Comparison of ENCODE assay signal across 8 mouse cellular contexts in genomic region chr14:61294738-61295079, GRCm38 (mm10). TPM values are rescaled to one million over a fixed set of nuclear protein-coding genes. Genes with fewer than 3 reads are reported as not detected.
A peak's percentile ranks its signal among the peaks of the same experiment; 100 is the strongest.
DNase-seq lines count a peak whose midpoint lies in the region; ATAC-seq and TF ChIP-seq lines count a peak whose summit lies in the region.

No protein-coding gene starts in this region.

- H3K27ac ChIP-seq in ES-Bruce4 (ENCODE audit: insufficient read depth, low read length), result no peak overlapping the region
- no peak overlapping the region for H3K27ac ChIP-seq in heart, adult 2 months
- no peak overlapping the region for H3K27ac ChIP-seq in liver, postnatal 0 days (ENCODE audit: low read depth)

- H3K4me2 ChIP-seq in liver, postnatal 0 days (ENCODE audit: low read depth, low read length), result 0 out of 2 replicates have a peak overlapping the region, but pooled peaks have one; percentile 28

- H3K27me3 ChIP-seq in ES-Bruce4 (ENCODE audit: control insufficient read depth, insufficient read depth, low read length, poor library complexity, severe bottlenecking), result no peaks in the 10 kb centered on the region
- H3K27me3 ChIP-seq in heart, adult 2 months (ENCODE audit: control insufficient read depth, insufficient read depth, low read length), result no peaks in the 10 kb centered on the region
- H3K27me3 ChIP-seq in liver, postnatal 0 days (ENCODE audit: insufficient read depth, low read length), result no peaks in the 10 kb centered on the region

- peak; percentile 55 for DNase-seq in WW6 (ENCODE audit: low read depth, low spot score)
- DNase-seq in cerebellum, postnatal 36 days, result peak; percentile 61 to 71
- peak; percentile 30 to 55 for DNase-seq in heart, adult 2 months
- DNase-seq in kidney, postnatal 10 days, result peak; percentile 73
- DNase-seq in liver, postnatal 0 days, result peak; percentile 66
- DNase-seq in retina, postnatal 7 days (ENCODE audit: low read depth, low spot score), result peak; percentile 58
- no peak for DNase-seq in T-cell, adult 2 months (ENCODE audit: low spot score)

- peak; percentile 60 for ATAC-seq in liver, postnatal 0 days

- TF ChIP-seq CTCF in ES-Bruce4 (IDR thresholded peaks at IDR 0.05; ENCODE audit: low read depth, low read length), result peak; percentile 28
- peak; percentile 48 for TF ChIP-seq CTCF in heart, adult 2 months (IDR thresholded peaks at IDR 0.05)
- peak; percentile 36 for TF ChIP-seq CTCF in liver, postnatal 0 days (IDR thresholded peaks at IDR 0.05; ENCODE audit: low read depth)

- no peak overlapping the region for H3K4me3 ChIP-seq in ES-Bruce4 (ENCODE audit: low read depth, low read length)
- no peak overlapping the region for H3K4me3 ChIP-seq in heart, adult 2 months
- H3K4me3 ChIP-seq in liver, postnatal 0 days (ENCODE audit: low read depth, low read length), result no peak overlapping the region

- no peaks in the 10 kb centered on the region for H3K9me3 ChIP-seq in ES-Bruce4 (replicated peaks; ENCODE audit: control insufficient read depth, insufficient read depth, low read length, poor library complexity, severe bottlenecking)
- no peaks in the 10 kb centered on the region for H3K9me3 ChIP-seq in liver, postnatal 0 days (ENCODE audit: low read length)

- intact Hi-C loops in heart, adult 2 months (cut with DNase I), result loop anchor here (1.0 to 10.0 kb wide), 3 partner anchors 52 to 495 kb away; partner anchors contain the start of gene Sacs

- no peaks in the 10 kb centered on the region for H3K36me3 ChIP-seq in ES-Bruce4 (ENCODE audit: control insufficient read depth, insufficient read depth, low read length, poor library complexity, severe bottlenecking)
- H3K36me3 ChIP-seq in heart, adult 2 months (ENCODE audit: control insufficient read depth, insufficient read depth, low read length), result no peaks in the 10 kb centered on the region
- no peaks in the 10 kb centered on the region for H3K36me3 ChIP-seq in liver, postnatal 0 days (replicated peaks; ENCODE audit: insufficient read depth, low read length)

- no peak for TF ChIP-seq EP300 in ES-Bruce4 (IDR thresholded peaks at IDR 0.05; ENCODE audit: insufficient read depth, low read depth, low read length)
- TF ChIP-seq EP300 in heart, adult 2 months (IDR thresholded peaks at IDR 0.05; ENCODE audit: insufficient read depth, low read depth, low read length), result no peak
- TF ChIP-seq EP300 in liver, postnatal 0 days (IDR thresholded peaks at IDR 0.05; ENCODE audit: low read depth), result no peak

- no peak overlapping the region for H3K9ac ChIP-seq in ES-Bruce4 (ENCODE audit: low read depth, poor library complexity, severe bottlenecking)
- H3K9ac ChIP-seq in heart, adult 2 months (ENCODE audit: low read depth, low read length), result no peak overlapping the region
- H3K9ac ChIP-seq in liver, postnatal 0 days (replicated peaks), result no peak overlapping the region

- TF ChIP-seq POLR2A in ES-Bruce4 (IDR thresholded peaks at IDR 0.05; ENCODE audit: insufficient read depth, low read length), result no peak
- TF ChIP-seq POLR2A in heart, adult 2 months (IDR thresholded peaks at IDR 0.05; ENCODE audit: insufficient read depth, low read depth, low read length), result no peak

- no peaks in the 10 kb centered on the region for H3K79me2 ChIP-seq in heart, adult 2 months (replicated peaks; ENCODE audit: control insufficient read depth, insufficient read depth, low read length)

- 14% methylated on average over 6 of the region's 6 CpGs for WGBS in heart, adult 2 months
- WGBS in liver, postnatal 0 days (ENCODE audit: insufficient replicate concordance), result 19% methylated on average over 6 of the region's 6 CpGs

- no peaks in the 10 kb centered on the region for H3K4me1 ChIP-seq in ES-Bruce4 (ENCODE audit: control insufficient read depth, insufficient read depth, low read length)
- H3K4me1 ChIP-seq in heart, adult 2 months (ENCODE audit: control insufficient read depth, insufficient read depth, low read length), result no peaks in the 10 kb centered on the region
- H3K4me1 ChIP-seq in liver, postnatal 0 days (ENCODE audit: insufficient read depth), result no peaks in the 10 kb centered on the region

RNA-seq across cellular contexts. Expression of gene Arl11, which starts 14.8 kb away (rescaled TPM):
- not detected in 2 replicates for polyA plus RNA-seq in ES-Bruce4 (2011; ENCODE audit: insufficient read depth, insufficient read length, low read depth, missing spikeins)
- under 1 TPM; 0.42 to 0.75 TPM for total RNA-seq in heart, adult 2 months (2021)
- polyA plus RNA-seq in heart, adult 2 months (2012; rRNA removed), result 0.80 and 0.85 TPM in 2 replicates
- polyA plus RNA-seq in liver, postnatal 0 days (2015; fragmentation: Nextera tagmentation; extraction: Ambion mirVana), result 2.8 and 3.0 TPM in 2 replicates

RNA-seq across cellular contexts. Expression of gene Sgcg, which starts 36.4 kb away (rescaled TPM):
- not detected in 2 replicates for polyA plus RNA-seq in ES-Bruce4 (2011; ENCODE audit: insufficient read depth, insufficient read length, low read depth, missing spikeins)
- total RNA-seq in heart, adult 2 months (2021), result 100 to 1,000 TPM; 181 to 235 TPM
- polyA plus RNA-seq in heart, adult 2 months (2012; rRNA removed), result 105 and 191 TPM in 2 replicates
- 0.85 TPM in 1 of 2 replicates, not detected in the other for polyA plus RNA-seq in liver, postnatal 0 days (2015; fragmentation: Nextera tagmentation; extraction: Ambion mirVana)

Comparison
In these comparisons a context has a peak if more than half of its experiments do, and no peak if none do; other contexts are left out.
1. RNA of gene Sgcg, which starts 36.4 kb away (polyA plus RNA-seq): 105 to 191 TPM in heart, adult 2 months; 0.85 TPM in liver, postnatal 0 days and not detected in ES-Bruce4; every median in the first group is over 10 times any median in the second.
2. Peak in every context shown above with its lines, with median percentiles within 50 percentile points of each other: CTCF ChIP-seq.